Mouse (Mus musculus) lung, postnatal 0 days (tissue): Measurements from ENCODE around the gene Cpeb3.

Source experiments
- CTCF ChIP-seq: IDR thresholded peaks from 2 replicates; pipeline ENCODE4 v1.5.1; 2016; ENCODE audit warnings: antibody characterized with exemption, mild to moderate bottlenecking
- EP300 ChIP-seq: IDR thresholded peaks from 2 replicates; pipeline ENCODE4 v1.6.1; 2016; ENCODE audit warnings: antibody characterized with exemption, mild to moderate bottlenecking, control low read depth

DNA sequence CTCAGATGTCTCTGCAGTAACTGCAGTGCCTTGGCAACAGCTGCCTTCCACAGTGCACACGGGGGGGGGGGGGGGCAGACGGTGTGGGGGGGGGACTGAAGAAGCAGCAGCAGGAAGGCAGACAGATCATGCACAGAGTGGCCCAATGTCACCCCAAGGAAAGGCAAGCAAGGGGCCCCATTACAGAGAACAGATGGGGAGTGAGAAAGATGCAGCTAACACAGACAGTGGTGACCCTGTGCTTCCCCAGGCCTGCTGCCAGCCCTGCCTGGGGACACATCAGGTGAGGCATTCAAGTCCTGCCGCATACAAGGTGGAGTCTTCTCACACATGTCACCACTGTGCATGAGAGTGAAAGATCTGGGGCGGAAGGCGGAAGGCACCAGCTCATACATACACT is 187.9 kb downstream of the Cpeb3 start:
- TF ChIP-seq CTCF (no peak), EP300 (no peak)
